Mouse (Mus musculus) neural tube, embryonic 15.5 days (tissue): Measurements from ENCODE around the gene Swsap1. TPM values are rescaled to one million over a fixed set of nuclear protein-coding genes. Genes with fewer than 3 reads are reported as not detected.
A peak's percentile ranks its signal among the peaks of the same experiment; 100 is the strongest.

Source experiments
- ATAC-seq: fragments of 200-750 bp; cut with Nextera tagmentation; 2 replicates; pipeline ENCODE4 v1.8.0; 2017; ENCODE audit warnings: mild to moderate bottlenecking, moderate TSS enrichment, moderate library complexity; ENCODE audit not compliant: low FRiP score
- H3K27ac ChIP-seq: fragments of 300-500 bp; sonication (generic); replicated peaks from 2 replicates; pipeline ENCODE4 v1.5.1; 2015; ENCODE audit warnings: mild to moderate bottlenecking, inconsistent platforms
- H3K27me3 ChIP-seq: fragments of 300-500 bp; sonication (generic); replicated peaks from 2 replicates; pipeline ENCODE4 v1.6.1; 2015; ENCODE audit warnings: inconsistent platforms
- H3K36me3 ChIP-seq: fragments of 300-500 bp; sonication (generic); 2 replicates; pipeline ENCODE4 v1.6.1; 2015; ENCODE audit warnings: inconsistent platforms
- H3K4me1 ChIP-seq: fragments of 300-500 bp; sonication (generic); 2 replicates; pipeline ENCODE4 v1.6.1; 2015; ENCODE audit warnings: inconsistent platforms
- H3K4me2 ChIP-seq: fragments of 300-500 bp; sonication (generic); 2 replicates; pipeline ENCODE4 v1.6.1; 2015; ENCODE audit warnings: inconsistent platforms, mild to moderate bottlenecking, moderate library complexity
- H3K4me3 ChIP-seq: fragments of 300-500 bp; sonication (generic); replicated peaks from 2 replicates; pipeline ENCODE4 v1.5.1; 2015; ENCODE audit warnings: mild to moderate bottlenecking, inconsistent platforms
- H3K9ac ChIP-seq: fragments of 300-500 bp; sonication (generic); replicated peaks from 2 replicates; pipeline ENCODE4 v1.6.1; 2015; ENCODE audit warnings: mild to moderate bottlenecking, inconsistent platforms
- H3K9me3 ChIP-seq: fragments of 300-500 bp; sonication (generic); replicated peaks from 2 replicates; pipeline ENCODE4 v1.6.1; 2016; ENCODE audit warnings: inconsistent platforms
- WGBS: fragments of 180-500 bp; shearing (Covaris S2); methylation state at CpG from one replicate; pipeline ENCODE4 v1.1.7; 2015; ENCODE audit warnings: mixed read lengths; 5-methylcytosine and 5-hydroxymethylcytosine counted together
- polyA plus RNA-seq: library from polyadenylated mRNA; unstranded; fragments of >200 nt; fragmentation: Nextera tagmentation; extraction: Ambion mirVana; gene quantifications from 2 replicates; pipeline ENCODE4 v1.2.1, GENCODE M21; 2015

Swsap1 gene
- polyA plus RNA-seq, 1 experiment from 2014 or later, result 10.8 TPM

DNA sequence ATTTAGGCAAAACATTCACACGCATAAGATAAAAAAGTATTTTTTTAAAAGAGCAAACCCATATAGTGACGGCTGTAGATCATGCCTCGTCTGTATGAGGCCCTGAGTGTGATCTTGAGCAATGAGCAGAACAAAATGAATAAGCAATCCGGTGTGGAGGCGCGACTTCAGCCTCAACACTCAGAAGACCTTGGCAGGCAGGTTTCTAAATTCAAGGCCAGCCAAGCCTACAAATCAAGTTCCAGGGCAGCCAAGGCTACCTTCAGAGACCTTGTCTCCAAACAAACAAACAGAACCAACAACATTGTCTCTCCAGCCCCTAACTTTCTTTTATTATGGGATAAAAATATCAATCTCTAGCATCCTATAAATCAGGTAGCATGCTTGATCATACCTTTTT lies 44.7 kb downstream of the Swsap1 start:
- no peaks in the 10 kb centered on the region for H3K9me3 ChIP-seq
- ATAC-seq, result no peak
- peaks cover 12% of the 10 kb centered on the region for H3K36me3 ChIP-seq
- peaks cover 28% of the 10 kb centered on the region for H3K4me1 ChIP-seq
- no peak overlapping the region for H3K4me2 ChIP-seq
- H3K9ac ChIP-seq, result no peak overlapping the region
- H3K4me3 ChIP-seq, result no peak overlapping the region
- WGBS, result 97% methylated on average over 6 of the region's 6 CpGs
- no peak overlapping the region for H3K27ac ChIP-seq
- H3K27me3 ChIP-seq, result no peaks in the 10 kb centered on the region

DNA sequence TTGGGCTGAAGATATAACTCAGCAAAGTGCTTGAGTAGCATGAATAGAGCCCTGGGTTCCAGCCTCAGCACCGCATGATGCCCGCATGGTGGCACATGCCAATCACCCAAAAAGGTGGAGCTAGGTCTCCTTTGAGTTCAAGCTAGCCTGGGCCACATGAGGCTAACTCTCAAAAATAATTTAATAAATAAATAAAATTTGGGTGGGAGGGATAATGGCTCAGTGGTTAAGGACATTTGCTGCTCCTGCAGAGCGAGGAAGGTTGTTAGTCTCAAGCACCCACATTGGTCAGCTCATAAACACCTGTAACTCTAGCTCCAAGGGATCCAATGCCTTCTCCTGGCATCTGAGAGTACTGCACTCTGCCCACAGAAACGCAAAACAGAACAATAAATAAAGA lies 46.1 kb downstream of the Swsap1 start:
- H3K27me3 ChIP-seq, result no peaks in the 10 kb centered on the region
- H3K9me3 ChIP-seq, result no peaks in the 10 kb centered on the region
- 87% methylated on average over 4 of the region's 4 CpGs for WGBS
- peaks cover 23% of the 10 kb centered on the region for H3K36me3 ChIP-seq
- peaks cover 40% of the 10 kb centered on the region for H3K4me1 ChIP-seq
- no peak for ATAC-seq
- no peak overlapping the region for H3K27ac ChIP-seq
- peak overlapping the region; percentile 69; the same call in 1 of the 2 replicates for H3K4me2 ChIP-seq
- H3K4me3 ChIP-seq, result peak overlapping the region; percentile 35; the same call in 1 of the 2 replicates
- H3K9ac ChIP-seq, result no peak overlapping the region

DNA sequence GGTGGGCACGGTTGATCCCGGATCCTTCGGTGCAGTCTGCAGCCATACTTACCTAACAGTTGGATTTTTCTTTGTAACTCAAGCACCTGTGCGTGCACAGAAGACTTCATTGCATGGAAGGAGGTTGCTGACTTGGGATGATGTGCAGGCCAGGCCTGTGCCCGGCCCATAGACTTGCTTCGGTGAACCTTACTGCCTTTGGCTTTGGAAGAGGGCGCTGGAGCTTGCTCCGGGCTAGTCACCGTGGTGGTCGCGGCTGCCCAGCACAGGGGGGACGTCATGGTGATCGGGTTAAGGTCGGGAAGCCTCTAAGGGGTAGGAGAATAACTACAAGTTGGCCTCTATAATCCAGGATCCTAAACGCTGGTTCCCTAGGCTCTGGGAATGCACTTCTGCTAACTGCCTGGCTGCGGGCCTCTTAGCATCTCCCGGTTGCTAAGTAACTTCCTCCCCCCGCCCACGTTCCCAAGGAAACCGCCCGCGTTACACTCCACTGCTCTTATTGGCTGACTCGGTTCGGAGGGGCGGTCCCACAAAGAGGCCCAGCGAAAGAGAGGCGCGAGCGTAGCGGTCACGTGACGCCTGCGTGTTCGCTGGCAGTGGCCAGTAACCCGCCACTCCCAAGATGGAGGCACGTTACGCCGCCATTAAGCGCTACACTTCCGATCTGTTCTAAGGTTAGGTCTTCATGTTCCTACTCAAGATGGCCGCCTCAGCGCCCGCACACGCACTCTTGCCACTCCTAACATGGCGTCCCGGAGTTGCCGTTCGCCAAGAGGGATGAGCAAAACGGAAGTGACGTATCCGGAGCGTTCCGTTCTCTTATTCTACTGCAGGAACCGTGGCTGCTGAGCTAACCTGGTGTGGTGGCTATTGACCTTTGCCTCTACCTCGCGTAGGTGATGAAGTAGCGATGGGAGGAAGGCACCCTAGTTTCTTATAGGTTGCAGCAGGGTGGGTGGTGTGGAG lies 46.9 kb downstream of the Swsap1 start, which contains the start of the genes Ccdc151 and Prkcsh:
TSS of gene Ccdc151 (minus strand) at position 441 of the 969 bp plus-strand sequence.
TSS of gene Prkcsh (plus strand) at position 613 of the 969 bp plus-strand sequence.
- Histone ChIP-seq H3K4me2 (peak within 1 kb of the TSS; percentile 91), H3K4me3 (peak within 1 kb of the TSS; percentile 81), H3K9me3 (no peaks in the 10 kb centered on the region), H3K27ac (peak within 1 kb of the TSS; percentile 86), H3K9ac (peak within 1 kb of the TSS; percentile 68), H3K36me3 (peaks cover 31% of the 10 kb centered on the region), H3K27me3 (no peaks in the 10 kb centered on the region), H3K4me1 (peaks cover 40% of the 10 kb centered on the region)
- 6% methylated on average over 57 of the region's 57 CpGs for WGBS
- peak; percentile 98 for ATAC-seq

DNA sequence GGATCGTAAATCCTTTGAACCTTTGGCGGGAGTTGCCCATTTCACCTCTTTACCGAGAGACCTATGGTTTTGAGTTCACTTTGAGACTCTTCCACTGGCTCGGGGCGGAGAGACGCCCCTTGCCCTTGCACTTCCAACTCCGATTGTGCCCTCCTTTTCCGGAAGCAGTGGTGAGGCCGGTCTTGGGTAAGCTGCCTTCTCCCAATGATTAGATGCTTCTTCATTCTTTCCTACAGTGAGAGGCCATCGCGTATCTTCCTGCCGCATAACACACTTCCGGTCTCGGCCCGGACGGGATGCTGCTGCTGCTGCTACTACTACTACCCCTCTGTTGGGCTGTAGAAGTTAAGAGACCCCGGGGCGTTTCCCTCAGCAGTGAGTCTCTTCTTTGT lies 47.6 kb downstream of the Swsap1 start:
- Histone ChIP-seq H3K4me1 (peaks cover 40% of the 10 kb centered on the region), H3K4me3 (peak overlapping the region; percentile 81), H3K36me3 (peaks cover 38% of the 10 kb centered on the region), H3K4me2 (peak overlapping the region; percentile 91), H3K9ac (peak overlapping the region; percentile 68), H3K27me3 (no peaks in the 10 kb centered on the region), H3K27ac (peak overlapping the region; percentile 86), H3K9me3 (no peaks in the 10 kb centered on the region)
- WGBS, result 0% methylated on average over 18 of the region's 18 CpGs
- ATAC-seq, result peak; percentile 46

DNA sequence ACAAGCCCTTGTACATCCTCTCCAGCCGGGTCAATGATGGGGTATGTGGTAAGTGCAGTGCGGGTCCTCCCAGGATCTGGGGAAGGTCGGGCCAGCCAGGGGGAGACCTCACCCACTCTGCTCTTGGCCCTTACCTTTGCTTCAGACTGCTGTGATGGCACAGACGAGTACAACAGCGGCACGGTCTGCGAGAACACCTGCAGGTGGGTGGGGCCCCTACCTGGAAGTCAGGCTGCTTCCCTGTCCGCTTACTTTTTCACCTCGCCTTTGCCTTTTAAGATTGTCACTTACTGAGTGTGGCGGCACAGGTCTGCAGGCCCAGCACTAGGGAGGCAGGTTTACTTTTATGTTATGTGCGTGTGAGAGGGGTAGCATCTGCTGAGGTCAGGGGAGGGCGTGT lies 49.0 kb downstream of the Swsap1 start:
- no peak overlapping the region for H3K4me3 ChIP-seq
- H3K27ac ChIP-seq, result no peak overlapping the region
- H3K9me3 ChIP-seq, result no peaks in the 10 kb centered on the region
- peaks cover 40% of the 10 kb centered on the region for H3K4me1 ChIP-seq
- H3K27me3 ChIP-seq, result no peaks in the 10 kb centered on the region
- 96% methylated on average over 12 of the region's 12 CpGs for WGBS
- H3K9ac ChIP-seq, result peak overlapping the region; percentile 14; the same call in 1 of the 2 replicates
- no peak for ATAC-seq
- H3K36me3 ChIP-seq, result peaks cover 51% of the 10 kb centered on the region
- peak overlapping the region; percentile 91 for H3K4me2 ChIP-seq

Other genes starting within 250 kb of the Swsap1 start
- gene Ldlr, start 232.3 kb upstream of the Swsap1 start, polyA plus RNA-seq, result 15.3 and 23.1 TPM in 2 replicates
- 17.2 and 39.7 TPM in 2 replicates for gene Spc24, start 195.5 kb upstream of the Swsap1 start, polyA plus RNA-seq
- gene Kank2, start 157.0 kb upstream of the Swsap1 start, polyA plus RNA-seq, result 4.9 and 7.4 TPM in 2 replicates
- 0.42 and 1.1 TPM in 2 replicates for gene Angptl8, start 120.2 kb upstream of the Swsap1 start, polyA plus RNA-seq
- 14.0 and 22.5 TPM in 2 replicates for gene Dock6, start 103.1 kb upstream of the Swsap1 start, polyA plus RNA-seq
- gene Rab3d, start 37.6 kb upstream of the Swsap1 start, polyA plus RNA-seq, result 23.6 and 24.7 TPM in 2 replicates
- 8.9 and 10.0 TPM in 2 replicates for gene Ccdc159, start 28.3 kb upstream of the Swsap1 start, polyA plus RNA-seq
- 52.8 and 54.6 TPM in 2 replicates for gene Tmem205, start 28.2 kb upstream of the Swsap1 start, polyA plus RNA-seq
- 86.4 and 100 TPM in 2 replicates for gene Plppr2, start 18.7 kb upstream of the Swsap1 start, polyA plus RNA-seq
- 1.0 and 2.2 TPM in 2 replicates for gene Epor, start 7.8 kb downstream of the Swsap1 start, polyA plus RNA-seq
- gene Rgl3, start 33.7 kb downstream of the Swsap1 start, polyA plus RNA-seq, result 1.6 and 4.6 TPM in 2 replicates
- 4.0 and 4.5 TPM in 2 replicates for gene Ccdc151, start 46.9 kb downstream of the Swsap1 start, polyA plus RNA-seq
- gene Prkcsh, start 47.1 kb downstream of the Swsap1 start, polyA plus RNA-seq, result 93.8 and 99.4 TPM in 2 replicates
- 67.4 and 96.9 TPM in 2 replicates for gene Elavl3, start 96.3 kb downstream of the Swsap1 start, polyA plus RNA-seq
- gene Gm49318, start 115.5 kb downstream of the Swsap1 start, polyA plus RNA-seq, result not detected in 2 replicates
- 17.3 and 18.6 TPM in 2 replicates for gene Zfp653, start 115.6 kb downstream of the Swsap1 start, polyA plus RNA-seq
- 63.9 and 65.5 TPM in 2 replicates for gene Ecsit, start 129.7 kb downstream of the Swsap1 start, polyA plus RNA-seq
- 0.84 and 34.2 TPM in 2 replicates for gene Cnn1, start 143.5 kb downstream of the Swsap1 start, polyA plus RNA-seq
- 183 and 193 TPM in 2 replicates for gene Elof1, start 161.4 kb downstream of the Swsap1 start, polyA plus RNA-seq
- gene Acp5, start 180.0 kb downstream of the Swsap1 start, polyA plus RNA-seq, result 1.0 and 7.1 TPM in 2 replicates
- 92.5 and 97.0 TPM in 2 replicates for gene Pigyl, start 201.1 kb downstream of the Swsap1 start, polyA plus RNA-seq
- gene Zfp872, start 232.3 kb downstream of the Swsap1 start, polyA plus RNA-seq, result 0.42 and 0.58 TPM in 2 replicates